Mouse (Mus musculus) lung, postnatal 0 days (tissue): ENCODE measurements around the gene Slfn9.

Experiments used
- CTCF ChIP-seq: IDR thresholded peaks from 2 replicates; pipeline ENCODE4 v1.5.1; 2016; ENCODE audit warnings: antibody characterized with exemption, mild to moderate bottlenecking
- EP300 ChIP-seq: IDR thresholded peaks from 2 replicates; pipeline ENCODE4 v1.6.1; 2016; ENCODE audit warnings: antibody characterized with exemption, mild to moderate bottlenecking, control low read depth

DNA sequence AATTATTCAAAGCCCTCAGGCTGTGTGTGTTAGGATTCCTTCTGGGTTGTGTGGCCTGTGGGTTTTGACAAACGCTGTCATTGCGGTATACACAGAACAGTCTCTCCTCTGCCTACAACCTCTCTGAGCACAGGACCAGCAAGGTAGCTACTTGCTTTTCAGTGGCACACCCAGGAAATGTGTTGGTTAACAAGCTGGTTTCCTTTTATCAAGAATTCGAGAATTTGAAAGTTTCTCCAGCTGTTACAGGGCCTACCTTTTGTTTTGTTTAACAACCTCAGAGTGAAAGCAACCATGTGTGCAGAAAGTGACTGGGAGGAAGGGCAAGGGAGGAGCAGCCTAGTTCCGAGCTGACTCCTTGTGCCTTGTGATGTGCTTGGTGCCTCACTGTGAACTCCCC lies 44.2 kb downstream of the Slfn9 start:
- TF ChIP-seq CTCF = no peak
- TF ChIP-seq EP300 = no peak
